Mouse (Mus musculus) intestine, embryonic 16.5 days (tissue): ENCODE data around the gene Lmo7. TPM values are rescaled to one million over a fixed set of nuclear protein-coding genes. Genes with fewer than 3 reads are reported as not detected.

Experiments
- ATAC-seq: fragments of 200-750 bp; cut with Nextera tagmentation; 2 replicates; pipeline ENCODE4 v1.8.0; 2017; ENCODE audit warnings: moderate TSS enrichment, moderate library complexity
- H3K27ac ChIP-seq: fragments of 300-500 bp; sonication (generic); 2 replicates; pipeline ENCODE4 v1.5.1; 2014; ENCODE audit warnings: mild to moderate bottlenecking, low read length
- H3K27me3 ChIP-seq: fragments of 300-500 bp; sonication (generic); replicated peaks from 2 replicates; pipeline ENCODE4 v1.6.1; 2014; ENCODE audit warnings: low read length, control low read depth, mixed read lengths; ENCODE audit not compliant: control insufficient read depth, insufficient read depth
- H3K36me3 ChIP-seq: fragments of 300-500 bp; sonication (generic); 2 replicates; pipeline ENCODE4 v1.6.1; 2014; ENCODE audit warnings: low read length, control low read depth; ENCODE audit not compliant: control insufficient read depth, insufficient read depth
- H3K4me1 ChIP-seq: fragments of 300-500 bp; sonication (generic); 2 replicates; pipeline ENCODE4 v1.6.1; 2014; ENCODE audit warnings: low read length, control low read depth, mixed read lengths; ENCODE audit not compliant: control insufficient read depth, insufficient read depth
- H3K4me2 ChIP-seq: fragments of 300-500 bp; sonication (generic); 2 replicates; pipeline ENCODE4 v1.6.1; 2014; ENCODE audit warnings: low read depth, low read length, control low read depth
- H3K4me3 ChIP-seq: fragments of 300-500 bp; sonication (generic); 2 replicates; pipeline ENCODE4 v1.5.1; 2014; ENCODE audit warnings: mild to moderate bottlenecking, low read length
- H3K9ac ChIP-seq: fragments of 300-500 bp; sonication (generic); 2 replicates; pipeline ENCODE4 v1.6.1; 2014; ENCODE audit warnings: low read depth, low read length
- H3K9me3 ChIP-seq: fragments of 300-500 bp; sonication (generic); 2 replicates; pipeline ENCODE4 v1.6.1; 2016; ENCODE audit warnings: low read length, control low read depth; ENCODE audit not compliant: control insufficient read depth
- WGBS: fragments of 180-500 bp; shearing (Covaris S2); extraction: QIAGEN DNeasy Blood & Tissue Kit; methylation state at CpG from one replicate; pipeline ENCODE4 v1.1.7; 2014; 5-methylcytosine and 5-hydroxymethylcytosine counted together
- polyA plus RNA-seq: library from polyadenylated mRNA; unstranded; fragments of >200 nt; fragmentation: Nextera tagmentation; extraction: Ambion mirVana; gene quantifications from 2 replicates; pipeline ENCODE4 v1.2.1, GENCODE M21; 2015

The Lmo7 gene
- polyA plus RNA-seq, 1 experiment from 2014 or later, result 19.4 TPM

GRCm38 (mm10) chr14:101746635-101747034, 16.9 kb downstream of the Lmo7 start:
- Histone ChIP-seq H3K4me2 (no peak overlapping the region), H3K27ac (no peak overlapping the region), H3K27me3 (no peaks in the 10 kb centered on the region), H3K4me3 (no peak overlapping the region), H3K4me1 (no peaks in the 10 kb centered on the region), H3K36me3 (no peaks in the 10 kb centered on the region), H3K9ac (no peak overlapping the region), H3K9me3 (no peaks in the 10 kb centered on the region)
- no peak for ATAC-seq
- 85% methylated on average over 3 of the region's 3 CpGs for WGBS

GRCm38 (mm10) chr14:101747811-101748210, 18.1 kb downstream of the Lmo7 start:
- Histone ChIP-seq H3K4me1 (no peaks in the 10 kb centered on the region), H3K4me2 (no peak overlapping the region), H3K27ac (no peak overlapping the region), H3K4me3 (no peak overlapping the region), H3K9ac (no peak overlapping the region), H3K9me3 (no peaks in the 10 kb centered on the region), H3K27me3 (no peaks in the 10 kb centered on the region), H3K36me3 (no peaks in the 10 kb centered on the region)
- WGBS, result 96% methylated on average over 11 of the region's 11 CpGs
- ATAC-seq, result no peak

GRCm38 (mm10) chr14:101748436-101748835, 18.7 kb downstream of the Lmo7 start:
- no peaks in the 10 kb centered on the region for H3K36me3 ChIP-seq
- H3K9me3 ChIP-seq, result no peaks in the 10 kb centered on the region

GRCm38 (mm10) chr14:101750910-101751309, 21.2 kb downstream of the Lmo7 start:
- H3K9me3 ChIP-seq, result no peaks in the 10 kb centered on the region
- WGBS, result 78% methylated on average over 4 of the region's 4 CpGs
- no peak for ATAC-seq
- H3K4me3 ChIP-seq, result no peak overlapping the region
- no peaks in the 10 kb centered on the region for H3K36me3 ChIP-seq
- H3K4me2 ChIP-seq, result no peak overlapping the region
- no peaks in the 10 kb centered on the region for H3K27me3 ChIP-seq
- H3K4me1 ChIP-seq, result no peaks in the 10 kb centered on the region
- H3K27ac ChIP-seq, result no peak overlapping the region
- H3K9ac ChIP-seq, result no peak overlapping the region

More at GRCm38 (mm10) chr14:101748436-101748835, 18.7 kb downstream of the Lmo7 start:
- Histone ChIP-seq H3K4me3 (no peak overlapping the region), H3K4me2 (no peak overlapping the region), H3K27me3 (no peaks in the 10 kb centered on the region), H3K27ac (no peak overlapping the region), H3K9ac (no peak overlapping the region), H3K4me1 (no peaks in the 10 kb centered on the region)
- no peak for ATAC-seq
- 76% methylated on average over 7 of the region's 7 CpGs for WGBS

- Histone ChIP-seq H3K9ac (no peak overlapping the region), H3K4me3 (no peak overlapping the region), H3K36me3 (no peaks in the 10 kb centered on the region), H3K9me3 (no peaks in the 10 kb centered on the region), H3K4me1 (no peaks in the 10 kb centered on the region), H3K27ac (no peak overlapping the region), H3K27me3 (no peaks in the 10 kb centered on the region), H3K4me2 (no peak overlapping the region)
- no peak for ATAC-seq
- WGBS, result 54% methylated on average over 4 of the region's 4 CpGs
These were observed 25.7 kb downstream of the Lmo7 start for GRCm38 (mm10) chr14:101755425-101755824.

GRCm38 (mm10) chr14:101762267-101762666, 32.5 kb downstream of the Lmo7 start:
- Histone ChIP-seq H3K4me3 (no peak overlapping the region), H3K27ac (no peak overlapping the region), H3K27me3 (no peaks in the 10 kb centered on the region), H3K9me3 (no peaks in the 10 kb centered on the region), H3K36me3 (no peaks in the 10 kb centered on the region), H3K4me2 (no peak overlapping the region), H3K4me1 (no peaks in the 10 kb centered on the region), H3K9ac (no peak overlapping the region)
- WGBS, result 50% methylated on average over 1 of the region's 1 CpGs
- ATAC-seq, result no peak

GRCm38 (mm10) chr14:101763762-101764295, 34.1 kb downstream of the Lmo7 start:
- WGBS, result 30% methylated on average over 3 of the region's 3 CpGs
- no peak overlapping the region for H3K4me2 ChIP-seq
- no peak overlapping the region for H3K9ac ChIP-seq
- no peaks in the 10 kb centered on the region for H3K4me1 ChIP-seq
- H3K27ac ChIP-seq, result no peak overlapping the region
- H3K27me3 ChIP-seq, result no peaks in the 10 kb centered on the region
- H3K4me3 ChIP-seq, result no peak overlapping the region
- ATAC-seq, result no peak
- H3K36me3 ChIP-seq, result no peaks in the 10 kb centered on the region
- no peaks in the 10 kb centered on the region for H3K9me3 ChIP-seq

GRCm38 (mm10) chr14:101771336-101771735, 41.6 kb downstream of the Lmo7 start:
- H3K4me1 ChIP-seq, result no peaks in the 10 kb centered on the region
- H3K9me3 ChIP-seq, result no peaks in the 10 kb centered on the region
- H3K4me2 ChIP-seq, result no peak overlapping the region
- WGBS, result 78% methylated on average over 5 of the region's 5 CpGs
- ATAC-seq, result no peak
- H3K36me3 ChIP-seq, result no peaks in the 10 kb centered on the region
- H3K9ac ChIP-seq, result no peak overlapping the region
- H3K27ac ChIP-seq, result no peak overlapping the region
- H3K27me3 ChIP-seq, result no peaks in the 10 kb centered on the region
- no peak overlapping the region for H3K4me3 ChIP-seq

- no peak overlapping the region for H3K4me3 ChIP-seq
These were observed 42.0 kb downstream of the Lmo7 start for GRCm38 (mm10) chr14:101771756-101772155.

GRCm38 (mm10) chr14:101774631-101775030, 44.9 kb downstream of the Lmo7 start:
- WGBS, result 46% methylated on average over 4 of the region's 4 CpGs
- Histone ChIP-seq H3K4me1 (no peaks in the 10 kb centered on the region), H3K36me3 (no peaks in the 10 kb centered on the region), H3K9ac (no peak overlapping the region), H3K9me3 (no peaks in the 10 kb centered on the region), H3K4me2 (no peak overlapping the region), H3K27ac (no peak overlapping the region), H3K27me3 (no peaks in the 10 kb centered on the region), H3K4me3 (no peak overlapping the region)
- no peak for ATAC-seq

More at GRCm38 (mm10) chr14:101771756-101772155, 42.0 kb downstream of the Lmo7 start:
- H3K9ac ChIP-seq, result no peak overlapping the region
- no peak overlapping the region for H3K27ac ChIP-seq
- 95% methylated on average over 6 of the region's 6 CpGs for WGBS
- H3K27me3 ChIP-seq, result no peaks in the 10 kb centered on the region
- ATAC-seq, result no peak
- no peak overlapping the region for H3K4me2 ChIP-seq
- no peaks in the 10 kb centered on the region for H3K4me1 ChIP-seq
- H3K9me3 ChIP-seq, result no peaks in the 10 kb centered on the region
- no peaks in the 10 kb centered on the region for H3K36me3 ChIP-seq
